Mouse (Mus musculus): ENCODE measurements at regions not wholly inside any gene's neighbourhood (a gene's known extent, or its start where the extent isn't known, plus 50 kb on each side); places are given as distances from the start of the nearest gene placed in this dataset.

- Histone ChIP-seq H3K4me3 (ENCODE audit: low read depth, low read length) (no peak overlapping the region), H3K36me3 (replicated peaks) (no peaks in the 10 kb centered on the region), H3K9me3 (replicated peaks) (no peaks in the 10 kb centered on the region), H3K4me1 (ENCODE audit: insufficient read depth, low read depth, low read length) (no peaks in the 10 kb centered on the region), H3K27me3 (ENCODE audit: insufficient read depth, low read length) (no peaks in the 10 kb centered on the region; the same call in none of the 2 replicates)
- ATAC-seq (ENCODE audit: extremely low read depth, insufficient number of reproducible peaks, low FRiP score, poor library complexity, severe bottlenecking), result no peak
- DNase-seq (ENCODE audit: low spot score), result no peak
- TF ChIP-seq GATA1 (IDR thresholded peaks at IDR 0.05; ENCODE audit: borderline replicate concordance, low read length) (no peak), TAL1 (conservative IDR thresholded peaks at IDR 0.05; ENCODE audit: low read depth, low read length) (no peak), GATA2 (IDR thresholded peaks at IDR 0.05; ENCODE audit: borderline replicate concordance, low read depth, low read length) (no peak), POLR2AphosphoS5 (IDR thresholded peaks at IDR 0.05; ENCODE audit: insufficient replicate concordance, low read depth, low read length) (no peak), CTCF (IDR thresholded peaks at IDR 0.05; ENCODE audit: low read depth, low read length) (no peak)
Observed at GRCm38 (mm10) chr16:55495051-55495450, 197.3 kb upstream of the Zpld1 start.

- H3K9me3 ChIP-seq (replicated peaks), result no peaks in the 10 kb centered on the region
- no peak for DNase-seq (ENCODE audit: low spot score)
- H3K4me3 ChIP-seq (ENCODE audit: low read depth, low read length), result no peak overlapping the region
- no peaks in the 10 kb centered on the region for H3K4me1 ChIP-seq (ENCODE audit: insufficient read depth, low read depth, low read length)
- ATAC-seq (ENCODE audit: extremely low read depth, insufficient number of reproducible peaks, low FRiP score, poor library complexity, severe bottlenecking), result no peak
- no peak for TF ChIP-seq CTCF (IDR thresholded peaks at IDR 0.05; ENCODE audit: low read depth, low read length)
- no peak for TF ChIP-seq TAL1 (conservative IDR thresholded peaks at IDR 0.05; ENCODE audit: low read depth, low read length)
- no peak for TF ChIP-seq GATA1 (IDR thresholded peaks at IDR 0.05; ENCODE audit: borderline replicate concordance, low read length)
- no peaks in the 10 kb centered on the region; the same call in none of the 2 replicates for H3K27me3 ChIP-seq (ENCODE audit: insufficient read depth, low read length)
- H3K36me3 ChIP-seq (replicated peaks), result no peaks in the 10 kb centered on the region
Observed at GRCm38 (mm10) chr16:55494162-55494561, 196.4 kb upstream of the Zpld1 start.

- Histone ChIP-seq H3K4me3 (ENCODE audit: low read depth, low read length) (no peak overlapping the region), H3K9me3 (replicated peaks) (no peaks in the 10 kb centered on the region), H3K36me3 (replicated peaks) (no peaks in the 10 kb centered on the region), H3K4me1 (ENCODE audit: insufficient read depth, low read depth, low read length) (no peaks in the 10 kb centered on the region), H3K27me3 (ENCODE audit: insufficient read depth, low read length) (no peaks in the 10 kb centered on the region; the same call in none of the 2 replicates)
- ATAC-seq (ENCODE audit: extremely low read depth, insufficient number of reproducible peaks, low FRiP score, poor library complexity, severe bottlenecking), result no peak
- no peak for DNase-seq (ENCODE audit: low spot score)
- TF ChIP-seq GATA2 (IDR thresholded peaks at IDR 0.05; ENCODE audit: borderline replicate concordance, low read depth, low read length) (no peak), CTCF (IDR thresholded peaks at IDR 0.05; ENCODE audit: low read depth, low read length) (no peak), POLR2AphosphoS5 (IDR thresholded peaks at IDR 0.05; ENCODE audit: insufficient replicate concordance, low read depth, low read length) (no peak), TAL1 (conservative IDR thresholded peaks at IDR 0.05; ENCODE audit: low read depth, low read length) (no peak), GATA1 (IDR thresholded peaks at IDR 0.05; ENCODE audit: borderline replicate concordance, low read length) (no peak)
Observed at GRCm38 (mm10) chr16:55492111-55492510, 194.3 kb upstream of the Zpld1 start.

- Histone ChIP-seq H3K9me3 (replicated peaks) (no peaks in the 10 kb centered on the region), H3K27me3 (ENCODE audit: insufficient read depth, low read length) (no peaks in the 10 kb centered on the region), H3K4me1 (ENCODE audit: insufficient read depth, low read depth, low read length) (no peaks in the 10 kb centered on the region), H3K4me3 (ENCODE audit: low read depth, low read length) (no peak overlapping the region), H3K36me3 (replicated peaks) (no peaks in the 10 kb centered on the region)
- TF ChIP-seq TAL1 (conservative IDR thresholded peaks at IDR 0.05; ENCODE audit: low read depth, low read length) (no peak), GATA1 (IDR thresholded peaks at IDR 0.05; ENCODE audit: borderline replicate concordance, low read length) (no peak), POLR2AphosphoS5 (IDR thresholded peaks at IDR 0.05; ENCODE audit: insufficient replicate concordance, low read depth, low read length) (no peak), GATA2 (IDR thresholded peaks at IDR 0.05; ENCODE audit: borderline replicate concordance, low read depth, low read length) (no peak), CTCF (IDR thresholded peaks at IDR 0.05; ENCODE audit: low read depth, low read length) (no peak)
- no peak for DNase-seq (ENCODE audit: low spot score)
- ATAC-seq (ENCODE audit: extremely low read depth, insufficient number of reproducible peaks, low FRiP score, poor library complexity, severe bottlenecking), result no peak
Observed at GRCm38 (mm10) chr16:55484391-55484790, 186.6 kb upstream of the Zpld1 start.

GRCm38 (mm10) chr16:55480745-55481144 is 183.0 kb upstream of the Zpld1 start:
- Histone ChIP-seq H3K4me1 (ENCODE audit: insufficient read depth, low read depth, low read length) (no peaks in the 10 kb centered on the region), H3K36me3 (replicated peaks) (no peaks in the 10 kb centered on the region), H3K27me3 (ENCODE audit: insufficient read depth, low read length) (no peaks in the 10 kb centered on the region), H3K4me3 (ENCODE audit: low read depth, low read length) (no peak overlapping the region), H3K9me3 (replicated peaks) (no peaks in the 10 kb centered on the region)
- no peak for TF ChIP-seq GATA2 (IDR thresholded peaks at IDR 0.05; ENCODE audit: borderline replicate concordance, low read depth, low read length)
- TF ChIP-seq GATA1 (IDR thresholded peaks at IDR 0.05; ENCODE audit: borderline replicate concordance, low read length), result no peak
- TF ChIP-seq CTCF (IDR thresholded peaks at IDR 0.05; ENCODE audit: low read depth, low read length), result no peak
- TF ChIP-seq POLR2AphosphoS5 (IDR thresholded peaks at IDR 0.05; ENCODE audit: insufficient replicate concordance, low read depth, low read length), result no peak
- TF ChIP-seq TAL1 (conservative IDR thresholded peaks at IDR 0.05; ENCODE audit: low read depth, low read length), result no peak
- DNase-seq (ENCODE audit: low spot score) (no peak), ATAC-seq (ENCODE audit: extremely low read depth, insufficient number of reproducible peaks, low FRiP score, poor library complexity, severe bottlenecking) (no peak)

- no peak; the same call in 1 of the 2 replicates for ATAC-seq (ENCODE audit: extremely low read depth, insufficient number of reproducible peaks, low FRiP score, poor library complexity, severe bottlenecking)
- H3K27me3 ChIP-seq (ENCODE audit: insufficient read depth, low read length), result no peaks in the 10 kb centered on the region
- no peak for DNase-seq (ENCODE audit: low spot score)
Observed at GRCm38 (mm10) chr16:55480304-55480703, 182.5 kb upstream of the Zpld1 start.

More at GRCm38 (mm10) chr16:55480304-55480703, 182.5 kb upstream of the Zpld1 start:
- Histone ChIP-seq H3K4me3 (ENCODE audit: low read depth, low read length) (no peak overlapping the region), H3K9me3 (replicated peaks) (no peaks in the 10 kb centered on the region), H3K4me1 (ENCODE audit: insufficient read depth, low read depth, low read length) (no peaks in the 10 kb centered on the region), H3K36me3 (replicated peaks) (no peaks in the 10 kb centered on the region)
- TF ChIP-seq TAL1 (conservative IDR thresholded peaks at IDR 0.05; ENCODE audit: low read depth, low read length) (no peak), POLR2AphosphoS5 (IDR thresholded peaks at IDR 0.05; ENCODE audit: insufficient replicate concordance, low read depth, low read length) (no peak), GATA1 (IDR thresholded peaks at IDR 0.05; ENCODE audit: borderline replicate concordance, low read length) (no peak), GATA2 (IDR thresholded peaks at IDR 0.05; ENCODE audit: borderline replicate concordance, low read depth, low read length) (no peak), CTCF (IDR thresholded peaks at IDR 0.05; ENCODE audit: low read depth, low read length) (no peak)
